Mouse (Mus musculus): Measurements from ENCODE around the gene Sco1.
A peak's percentile ranks its signal among the peaks of the same experiment; 100 is the strongest.
"Not testable (repeated sequence)": the region's sequence is repeated elsewhere in the genome, so short reads cannot be mapped to it uniquely, and the experiment has no call there.

Gene Sco1

DNA sequence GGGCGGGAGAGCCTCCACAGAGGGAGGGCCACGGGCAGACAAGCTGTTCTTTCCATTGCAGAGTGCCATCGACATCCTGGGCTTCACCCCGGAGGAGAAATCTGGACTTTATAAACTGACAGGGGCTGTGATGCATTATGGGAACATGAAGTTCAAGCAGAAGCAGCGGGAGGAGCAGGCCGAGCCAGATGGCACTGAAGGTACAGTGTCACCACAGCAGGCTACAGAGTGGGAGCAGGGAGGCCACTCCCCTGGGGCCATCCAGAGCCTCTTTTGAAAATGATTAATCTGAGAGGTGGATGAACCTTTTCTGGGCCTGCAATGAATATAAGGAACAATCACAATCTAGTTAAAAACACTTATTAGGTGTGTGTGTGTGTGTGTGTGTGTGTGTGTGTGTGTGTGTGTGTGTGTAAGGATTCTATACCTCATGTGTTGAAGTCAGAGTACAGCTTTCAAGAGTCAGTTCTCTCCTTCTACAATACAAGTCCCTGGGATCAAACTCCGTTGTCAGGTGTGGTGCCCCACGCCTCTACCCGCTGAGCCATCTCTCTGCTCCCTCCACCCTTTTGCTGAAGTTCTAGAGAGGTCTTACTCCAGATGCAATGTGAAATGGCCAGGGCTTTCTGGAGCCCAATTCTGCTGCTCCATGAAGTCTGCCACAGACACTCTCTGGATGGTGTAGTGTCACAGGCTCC, 34.1 kb downstream of the Sco1 start:
- DNase-seq = peak; percentile 25 to 31

DNA sequence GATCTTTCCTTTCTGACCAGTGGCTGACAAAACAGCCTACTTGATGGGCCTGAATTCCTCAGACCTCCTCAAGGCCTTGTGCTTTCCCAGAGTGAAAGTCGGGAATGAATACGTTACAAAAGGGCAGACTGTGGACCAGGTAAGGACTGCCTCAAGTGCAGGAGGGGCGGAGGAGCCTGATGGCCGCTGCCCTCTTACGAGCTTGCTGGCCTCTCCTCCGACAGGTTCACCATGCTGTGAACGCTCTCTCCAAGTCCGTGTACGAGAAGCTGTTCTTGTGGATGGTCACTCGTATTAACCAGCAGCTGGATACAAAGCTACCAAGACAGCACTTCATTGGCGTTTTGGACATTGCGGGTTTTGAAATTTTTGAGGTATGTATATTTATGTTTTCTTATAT, 34.8 kb downstream of the Sco1 start:
- DNase-seq = no peak

DNA sequence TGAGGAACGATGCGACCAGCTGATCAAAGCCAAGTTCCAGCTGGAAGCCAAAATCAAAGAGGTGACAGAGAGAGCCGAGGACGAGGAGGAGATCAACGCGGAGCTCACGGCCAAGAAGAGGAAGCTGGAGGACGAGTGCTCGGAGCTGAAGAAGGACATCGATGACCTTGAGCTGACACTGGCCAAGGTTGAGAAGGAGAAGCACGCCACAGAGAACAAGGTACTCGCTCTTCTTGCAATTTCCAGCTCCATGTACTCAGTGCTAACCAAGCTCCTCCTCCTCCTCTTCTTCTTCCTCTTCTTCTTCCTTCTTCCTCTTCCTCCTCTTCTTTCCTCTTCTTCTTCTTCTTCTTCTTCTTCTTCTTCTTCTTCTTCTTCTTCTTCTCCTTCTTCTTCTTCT, 39.9 kb downstream of the Sco1 start:
- DNase-seq = not testable (repeated sequence)

DNA sequence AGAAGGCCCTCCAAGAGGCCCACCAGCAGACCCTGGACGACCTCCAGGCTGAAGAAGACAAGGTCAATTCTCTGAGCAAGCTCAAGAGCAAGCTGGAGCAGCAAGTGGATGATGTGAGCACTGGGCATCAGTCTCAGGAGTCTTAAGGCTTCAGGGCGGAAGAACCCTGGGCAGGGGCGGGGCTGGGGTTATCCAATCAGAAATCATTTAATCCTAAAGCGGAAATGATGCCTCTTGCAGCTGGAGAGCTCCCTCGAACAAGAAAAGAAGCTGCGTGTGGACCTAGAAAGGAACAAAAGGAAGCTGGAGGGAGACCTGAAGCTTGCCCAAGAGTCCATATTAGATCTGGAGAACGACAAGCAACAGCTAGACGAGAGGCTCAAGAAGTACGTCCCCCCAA, 40.7 kb downstream of the Sco1 start:
- DNase-seq = no peak

DNA sequence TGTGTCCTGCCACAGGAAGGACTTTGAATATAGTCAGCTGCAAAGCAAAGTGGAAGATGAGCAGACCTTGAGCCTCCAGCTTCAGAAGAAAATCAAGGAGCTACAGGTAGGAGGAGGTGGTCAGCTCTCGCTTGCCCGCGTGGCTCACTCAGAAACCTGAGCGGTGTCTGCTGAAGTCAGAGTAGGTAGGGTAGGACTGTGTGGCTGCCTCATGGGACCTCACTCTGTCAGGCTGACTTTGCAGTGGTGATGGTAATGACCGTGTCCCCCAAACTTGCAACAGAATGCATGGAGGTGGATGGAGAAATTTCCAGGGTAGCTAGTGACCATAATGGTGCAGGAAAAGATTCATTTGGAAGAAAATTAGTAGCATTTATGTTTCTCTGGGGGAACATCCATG, 41.2 kb downstream of the Sco1 start:
- no peak for DNase-seq

DNA sequence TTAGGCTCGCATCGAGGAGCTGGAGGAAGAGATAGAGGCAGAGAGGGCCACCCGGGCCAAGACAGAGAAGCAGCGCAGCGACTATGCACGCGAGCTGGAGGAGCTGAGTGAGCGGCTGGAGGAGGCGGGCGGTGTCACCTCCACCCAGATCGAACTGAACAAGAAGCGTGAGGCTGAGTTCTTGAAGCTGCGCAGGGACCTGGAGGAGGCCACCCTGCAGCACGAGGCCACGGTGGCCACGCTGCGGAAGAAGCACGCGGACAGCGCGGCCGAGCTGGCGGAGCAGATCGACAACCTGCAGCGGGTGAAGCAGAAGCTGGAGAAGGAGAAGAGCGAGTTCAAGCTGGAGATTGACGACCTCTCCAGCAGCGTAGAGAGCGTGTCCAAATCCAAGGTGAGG, 42.0 kb downstream of the Sco1 start:
- DNase-seq = no peak

DNA sequence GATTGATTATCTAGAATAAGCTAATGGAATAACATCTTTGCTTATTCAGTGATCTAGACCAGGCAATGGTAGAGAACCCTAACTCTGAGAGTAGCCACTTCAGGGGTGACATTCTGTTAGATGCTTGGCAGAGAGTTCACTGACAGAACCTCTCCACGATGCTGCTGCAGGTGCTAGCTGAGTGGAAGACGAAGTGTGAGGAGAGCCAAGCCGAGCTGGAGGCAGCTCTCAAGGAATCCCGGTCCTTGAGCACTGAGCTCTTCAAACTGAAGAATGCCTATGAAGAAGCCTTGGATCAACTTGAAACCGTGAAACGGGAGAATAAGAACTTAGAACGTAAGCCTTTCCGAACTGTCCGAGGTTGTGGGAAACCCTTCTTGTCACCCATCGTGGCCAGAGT, 45.2 kb downstream of the Sco1 start:
- DNase-seq = no peak

DNA sequence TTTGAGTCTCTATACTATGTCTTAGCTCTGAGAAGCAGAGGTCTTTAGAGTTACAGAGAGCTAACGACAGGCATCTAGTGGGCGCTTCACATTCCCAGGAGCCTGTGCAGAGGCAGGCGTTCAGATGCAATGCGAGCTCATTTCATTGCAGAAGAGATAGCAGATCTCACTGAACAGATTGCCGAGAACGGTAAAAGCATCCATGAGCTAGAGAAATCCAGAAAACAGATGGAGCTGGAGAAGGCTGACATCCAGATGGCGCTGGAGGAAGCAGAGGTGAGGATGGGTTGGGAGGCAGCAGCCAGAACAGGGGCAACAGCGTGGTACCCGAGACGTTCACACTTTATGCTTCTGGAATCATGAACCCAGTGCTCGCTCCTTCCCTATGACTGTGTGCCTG, 46.0 kb downstream of the Sco1 start:
- DNase-seq = no peak

DNA sequence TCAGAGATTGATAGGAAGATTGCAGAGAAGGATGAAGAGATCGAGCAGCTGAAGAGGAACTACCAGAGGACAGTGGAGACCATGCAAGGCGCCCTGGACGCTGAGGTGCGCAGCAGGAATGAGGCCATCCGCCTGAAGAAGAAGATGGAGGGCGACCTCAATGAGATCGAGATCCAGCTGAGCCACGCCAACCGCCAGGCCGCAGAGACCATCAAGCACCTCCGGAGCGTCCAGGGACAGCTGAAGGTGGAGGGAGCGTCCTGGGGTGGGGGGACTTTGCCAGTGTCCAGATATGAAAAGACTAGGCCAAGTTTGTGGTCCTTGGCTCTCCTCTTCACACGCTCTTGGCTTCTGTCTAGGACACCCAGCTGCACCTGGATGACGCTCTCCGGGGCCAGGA, 46.8 kb downstream of the Sco1 start:
- no peak for DNase-seq

DNA sequence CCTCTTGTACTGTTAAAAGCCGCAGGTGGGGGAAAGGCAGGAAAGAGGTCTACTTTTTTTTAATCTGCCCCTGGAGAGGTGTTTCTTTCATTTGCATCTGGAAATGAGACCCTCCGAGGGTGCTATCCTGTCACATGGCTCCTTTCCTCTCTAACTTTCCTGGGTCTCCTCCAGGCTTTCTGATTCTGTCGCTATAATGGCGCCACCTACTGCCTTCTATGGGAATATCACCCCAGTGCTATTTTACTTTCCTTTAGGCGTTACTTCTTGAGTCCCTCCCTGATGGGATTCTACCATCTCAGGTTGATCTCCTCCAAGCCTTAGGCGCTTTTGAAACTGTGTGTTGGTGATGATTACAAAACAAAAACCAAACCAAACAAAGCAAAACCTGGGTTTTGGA, 47.7 kb downstream of the Sco1 start:
- peak; percentile 35 to 60 for DNase-seq

DNA sequence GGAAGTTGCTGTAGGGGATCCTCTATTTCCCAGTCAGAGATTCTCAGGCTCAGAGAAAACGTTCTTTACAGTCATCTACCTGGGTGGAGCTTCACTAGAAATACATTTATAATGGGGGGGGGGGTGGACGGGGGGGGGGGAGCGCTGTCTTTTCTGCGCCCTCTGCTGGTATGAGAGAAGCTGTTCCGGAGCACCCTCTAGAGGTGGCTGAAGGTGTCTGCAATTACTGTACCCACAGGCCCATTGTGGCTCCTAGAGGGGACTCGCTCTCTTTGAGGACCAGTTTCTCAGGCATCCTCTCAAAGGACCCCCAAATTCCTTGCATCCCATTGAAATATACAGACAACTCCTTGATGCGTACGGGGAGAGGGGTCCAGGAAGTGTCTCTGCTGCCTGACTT, 49.2 kb downstream of the Sco1 start:
- DNase-seq = peak; percentile 48 to 74

DNA sequence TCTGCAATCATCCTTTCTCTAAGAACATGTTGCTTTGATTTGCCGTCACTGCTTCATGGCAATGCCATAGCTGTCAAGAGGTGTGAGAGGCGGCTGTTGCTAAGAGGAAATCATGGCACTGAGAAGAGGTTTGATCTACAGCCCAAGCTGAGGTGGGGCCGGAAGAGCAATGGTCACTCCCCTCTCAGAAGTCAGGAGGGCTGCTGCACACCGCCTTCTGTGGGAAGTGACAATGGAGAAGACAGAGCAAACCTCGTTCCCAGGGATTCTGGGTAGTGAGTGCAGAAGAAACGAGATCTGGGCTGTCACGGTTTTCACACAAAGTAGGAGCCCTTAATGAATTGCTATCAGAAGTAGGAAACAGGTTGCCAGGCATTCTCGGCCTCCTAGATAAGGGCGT, 50.8 kb downstream of the Sco1 start:
- DNase-seq = no peak

DNA sequence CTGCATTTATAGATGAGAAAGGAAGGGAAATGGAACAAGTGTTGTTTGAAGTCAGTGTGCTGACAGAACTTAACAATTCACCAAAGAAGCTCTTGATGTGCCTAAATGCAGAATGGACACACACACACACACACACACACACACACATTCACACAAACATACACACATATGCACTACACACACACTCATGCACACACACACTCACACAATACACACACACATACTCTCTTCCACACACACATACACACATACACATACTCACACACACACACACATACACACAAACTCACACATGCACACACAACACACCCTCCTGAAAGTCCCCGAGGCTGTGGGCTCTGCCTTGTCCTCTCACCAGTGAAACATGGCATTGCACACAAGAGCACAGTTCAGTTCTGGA, 51.8 kb downstream of the Sco1 start:
- no peak for DNase-seq

DNA sequence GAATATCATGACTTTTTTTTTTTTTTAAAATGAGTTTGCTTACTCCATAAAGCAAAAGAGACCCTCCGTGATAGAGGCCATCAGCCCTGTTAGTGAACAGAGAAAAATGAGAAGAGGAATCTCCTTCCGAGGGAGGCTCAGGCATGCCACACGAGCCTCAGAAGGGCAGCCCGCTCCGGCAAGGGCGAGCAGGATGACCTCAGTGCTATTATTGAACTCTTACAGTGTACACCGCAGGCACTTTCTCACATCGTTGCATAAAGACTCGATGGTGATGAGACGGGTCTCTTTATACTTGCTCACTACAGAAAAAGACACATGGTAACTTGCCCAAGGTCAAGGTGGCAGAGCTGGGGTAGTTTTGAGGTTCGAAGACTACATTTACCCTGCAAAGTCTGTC, 52.2 kb downstream of the Sco1 start:
- DNase-seq = no peak

DNA sequence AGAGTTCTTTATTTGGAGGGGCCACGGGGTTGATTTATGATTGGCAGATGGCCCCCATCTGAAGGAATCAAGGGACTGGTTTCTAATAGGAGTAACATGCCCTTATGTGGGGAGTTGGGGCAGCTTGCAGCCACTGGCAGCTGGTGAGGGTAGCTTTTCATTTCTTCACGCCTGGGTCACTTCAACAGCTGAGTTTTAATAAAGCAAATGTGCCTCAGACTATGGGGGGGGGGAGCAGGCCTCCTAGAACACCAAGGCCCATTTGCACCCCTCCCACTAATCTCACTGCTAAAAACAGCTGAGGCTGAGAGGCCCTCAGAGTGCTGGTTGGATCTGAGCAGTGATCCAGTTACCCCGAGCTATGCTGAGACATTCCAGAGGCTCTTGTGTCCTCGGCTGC, 53.2 kb downstream of the Sco1 start:
- no peak for DNase-seq

DNA sequence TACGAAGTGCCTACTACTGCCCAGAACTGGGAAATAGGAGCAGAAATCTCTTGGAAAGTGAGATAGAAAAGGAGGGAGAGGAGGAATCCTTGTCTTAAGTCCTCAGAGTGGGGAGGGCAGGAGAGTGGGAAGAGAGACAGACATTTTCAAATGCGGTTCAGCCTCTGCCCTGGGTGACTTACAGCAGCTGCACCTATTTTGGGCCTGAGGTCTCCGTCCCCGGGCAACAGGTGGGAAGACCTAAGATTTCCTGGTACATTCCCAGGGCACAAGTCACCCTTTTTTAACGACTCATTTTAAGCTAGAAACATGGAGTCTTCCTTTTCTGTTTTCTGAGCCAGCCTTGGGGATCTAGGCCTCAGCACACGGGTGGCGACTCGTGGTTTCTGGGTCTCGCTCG, 54.5 kb downstream of the Sco1 start:
- no peak for DNase-seq

DNA sequence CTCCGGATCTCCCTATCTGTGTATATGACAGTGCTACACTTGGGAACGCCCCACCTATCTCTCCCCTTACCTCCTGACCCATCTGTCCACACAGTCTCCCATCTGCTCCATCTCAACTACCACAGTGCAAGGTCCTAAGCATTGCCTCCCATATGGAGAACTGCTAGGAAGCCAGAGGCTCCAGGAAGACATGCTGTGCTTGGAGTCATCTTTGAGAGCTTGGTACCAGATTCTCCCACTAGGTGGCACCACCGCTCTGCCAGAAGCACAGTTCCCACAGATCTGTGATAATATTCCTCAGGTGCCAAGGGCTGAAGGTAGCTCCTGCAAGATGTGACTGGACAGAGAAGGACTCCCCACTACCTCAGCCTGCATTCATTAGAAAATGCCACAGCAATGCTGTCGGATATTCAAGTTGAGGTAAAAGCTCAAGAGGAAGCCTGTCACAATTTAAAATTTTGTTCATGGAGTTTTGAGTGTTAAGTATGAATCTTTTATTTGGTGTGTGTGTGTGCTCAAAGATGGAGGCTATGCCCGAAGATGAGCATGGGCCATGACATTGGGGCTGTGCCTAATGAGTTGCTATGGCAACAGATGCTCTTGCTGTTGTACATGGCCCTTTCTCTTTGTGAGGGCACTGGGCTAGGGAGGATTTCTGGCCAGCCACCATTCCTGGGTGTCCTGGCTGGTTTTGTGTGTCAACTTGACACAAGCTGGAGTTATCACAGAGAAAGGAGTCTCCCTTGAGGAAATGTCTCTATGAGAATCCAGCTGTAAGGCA, 57.9 kb downstream of the Sco1 start:
- DNase-seq = peak; percentile 61 to 88

DNA sequence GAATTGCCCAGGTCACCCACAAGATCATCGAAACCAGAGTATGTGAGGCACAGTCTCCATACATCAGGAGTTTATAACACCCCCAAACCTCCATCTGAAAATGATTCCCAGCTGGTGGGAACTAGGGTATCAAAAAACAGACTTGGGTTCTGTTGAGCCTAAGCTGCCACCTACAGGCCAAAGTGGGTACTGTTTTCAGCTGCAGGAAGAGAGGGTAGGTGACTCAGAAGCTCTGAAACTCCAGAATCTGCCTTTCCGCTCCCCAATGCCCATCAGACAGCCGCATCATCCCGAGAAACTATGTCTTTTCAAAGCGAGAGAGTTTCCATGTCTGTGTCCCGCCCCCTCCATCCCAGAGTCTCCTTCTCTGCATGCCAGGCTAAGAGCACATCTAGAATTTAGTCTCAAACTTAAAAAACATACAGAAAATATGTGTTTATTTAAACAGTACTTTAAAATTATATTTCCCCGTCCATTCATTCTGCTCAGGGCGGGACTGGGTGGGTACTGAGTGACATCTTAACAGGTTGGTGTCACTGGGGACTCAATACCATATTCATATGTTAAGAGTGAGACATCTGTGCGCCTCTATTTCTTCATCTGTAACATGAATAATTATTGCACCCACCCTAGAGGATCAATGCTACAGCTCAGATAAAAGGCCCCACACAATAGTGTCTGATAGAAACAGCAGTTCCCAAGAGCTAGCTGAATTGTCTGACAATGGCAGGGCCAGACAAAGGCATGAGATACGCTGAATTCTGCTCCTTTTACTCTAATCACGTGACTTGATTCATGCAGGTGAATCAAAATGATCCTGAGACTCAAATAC, 59.8 kb downstream of the Sco1 start:
- peak; percentile 52 to 86 for DNase-seq

DNA sequence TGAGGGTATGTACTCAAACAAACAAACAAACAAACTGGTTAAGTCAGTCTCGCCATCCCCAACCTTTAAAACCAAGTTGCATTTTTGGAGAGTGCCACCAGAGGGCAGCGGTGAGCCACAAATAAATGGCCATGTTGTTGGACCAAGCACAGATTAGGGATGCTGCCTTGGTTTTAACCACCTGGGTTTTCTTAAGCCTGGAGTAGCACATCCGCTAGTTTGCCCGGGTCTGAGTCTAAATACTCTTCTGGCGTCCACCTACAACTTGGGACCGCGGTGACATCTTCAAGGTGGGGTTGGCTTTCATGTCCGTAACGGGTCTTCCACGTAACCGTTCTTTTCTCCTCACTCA, 60.4 kb downstream of the Sco1 start:
- peak; percentile 45 to 83 for DNase-seq

DNA sequence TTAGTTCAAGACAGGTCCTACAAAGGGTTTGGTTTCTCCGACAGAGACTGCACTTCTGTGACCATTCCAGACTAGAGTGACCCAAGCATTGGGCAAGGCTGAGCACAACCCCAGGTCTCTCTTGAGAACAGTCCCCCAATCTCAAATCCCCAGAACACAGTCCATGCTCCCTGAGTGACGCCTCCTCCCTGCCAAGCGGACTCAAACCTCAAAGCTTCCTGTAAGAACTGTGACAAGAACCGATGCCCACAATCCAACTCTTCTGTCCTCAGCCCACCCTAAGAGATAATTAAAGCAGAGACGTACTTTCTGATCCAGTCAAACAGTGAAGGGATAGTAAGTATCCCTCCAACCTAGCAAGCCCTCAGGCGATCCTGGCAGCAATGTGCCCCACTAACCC, 60.9 kb downstream of the Sco1 start:
- DNase-seq = no peak

DNA sequence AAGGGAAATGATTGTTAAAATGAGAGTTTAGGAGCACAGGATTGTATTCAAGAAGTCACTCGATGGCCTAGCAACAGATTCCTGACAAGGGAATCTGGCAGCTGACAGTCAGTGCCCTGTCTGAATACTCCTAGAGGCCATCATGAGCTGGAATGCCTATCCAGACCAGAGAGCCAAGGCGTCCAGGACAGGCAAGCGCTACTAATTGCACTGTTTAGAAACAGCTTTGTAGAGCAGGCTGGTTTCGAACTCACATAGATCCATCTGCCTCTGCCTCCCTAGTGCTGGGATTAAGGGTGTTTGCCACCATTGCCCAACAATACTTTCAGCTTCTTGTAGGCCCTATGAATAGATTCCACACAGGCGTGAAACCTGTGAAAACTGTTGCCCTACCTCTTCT, 61.8 kb downstream of the Sco1 start:
- no peak for DNase-seq

DNA sequence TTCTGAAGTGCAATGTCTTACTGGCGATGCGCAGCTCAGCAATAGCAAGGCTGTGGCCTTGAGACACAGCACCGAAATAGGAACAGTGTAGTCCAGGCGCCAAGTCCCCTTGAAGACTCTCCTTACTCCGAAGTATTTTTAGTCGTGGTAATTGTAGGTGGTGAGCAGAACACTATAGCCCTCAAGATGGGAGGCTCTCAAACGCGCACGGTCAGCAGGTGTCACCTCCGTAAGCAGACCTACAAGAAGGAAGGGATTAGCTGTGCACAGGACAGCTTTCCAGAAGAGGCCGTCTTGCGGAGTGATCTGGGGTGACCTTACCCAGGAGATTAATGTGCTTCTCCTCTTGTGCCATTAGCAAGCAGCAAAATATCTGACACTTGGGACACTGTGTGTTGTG, 62.4 kb downstream of the Sco1 start:
- no peak for DNase-seq

Measured in kidney, postnatal 36 days (tissue).